Mouse (Mus musculus): ENCODE measurements around the gene Runx3.

The Runx3 gene

GRCm38 (mm10) chr4:135151111-135151987 lies 30.9 kb downstream of the Runx3 start:
- no peak for DNase-seq (ENCODE audit: low spot score in 2 of 2)

GRCm38 (mm10) chr4:135151988-135152594 lies 31.6 kb downstream of the Runx3 start:
- DNase-seq (ENCODE audit: low spot score in 2 of 2), result no peak

- no peak for DNase-seq (ENCODE audit: low spot score in 2 of 2)
Observed at GRCm38 (mm10) chr4:135152834-135153259, 32.4 kb downstream of the Runx3 start.

- DNase-seq (ENCODE audit: low spot score in 2 of 2), result no peak
Observed at GRCm38 (mm10) chr4:135153260-135154088, 33.0 kb downstream of the Runx3 start.

- no peak for DNase-seq (ENCODE audit: low spot score in 2 of 2)
Observed at GRCm38 (mm10) chr4:135154089-135154949, 33.9 kb downstream of the Runx3 start.

- no peak for DNase-seq (ENCODE audit: low spot score in 2 of 2)
Observed at GRCm38 (mm10) chr4:135155106-135155800, 34.8 kb downstream of the Runx3 start.

GRCm38 (mm10) chr4:135155805-135156469 lies 35.5 kb downstream of the Runx3 start:
- no peak for DNase-seq (ENCODE audit: low spot score in 2 of 2)

GRCm38 (mm10) chr4:135156531-135156930 lies 36.1 kb downstream of the Runx3 start:
- no peak for DNase-seq (ENCODE audit: low spot score in 2 of 2)

- DNase-seq (ENCODE audit: low spot score in 2 of 2), result no peak
Observed at GRCm38 (mm10) chr4:135157329-135157728, 36.9 kb downstream of the Runx3 start.

- no peak for DNase-seq (ENCODE audit: low spot score in 2 of 2)
Observed at GRCm38 (mm10) chr4:135158724-135159409, 38.4 kb downstream of the Runx3 start.

- no peak for DNase-seq (ENCODE audit: low spot score in 2 of 2)
Observed at GRCm38 (mm10) chr4:135159663-135160062, 39.2 kb downstream of the Runx3 start.

GRCm38 (mm10) chr4:135160168-135160567 lies 39.7 kb downstream of the Runx3 start:
- no peak for DNase-seq (ENCODE audit: low spot score in 2 of 2)

GRCm38 (mm10) chr4:135161441-135161840 lies 41.0 kb downstream of the Runx3 start:
- no peak for DNase-seq (ENCODE audit: low spot score in 2 of 2)

GRCm38 (mm10) chr4:135165761-135166160 lies 45.3 kb downstream of the Runx3 start:
- DNase-seq (ENCODE audit: low spot score in 2 of 2), result no peak

GRCm38 (mm10) chr4:135166413-135167225 lies 46.2 kb downstream of the Runx3 start:
- DNase-seq (ENCODE audit: low spot score in 2 of 2), result no peak

GRCm38 (mm10) chr4:135167816-135168527 lies 47.5 kb downstream of the Runx3 start:
- DNase-seq (ENCODE audit: low spot score in 2 of 2), result no peak

- no peak for DNase-seq (ENCODE audit: low spot score in 2 of 2)
Observed at GRCm38 (mm10) chr4:135169096-135169495, 48.6 kb downstream of the Runx3 start.

- no peak for DNase-seq (ENCODE audit: low spot score in 2 of 2)
Observed at GRCm38 (mm10) chr4:135169501-135169900, 49.0 kb downstream of the Runx3 start.

All from urinary bladder, postnatal 4 days (tissue).